Mouse (Mus musculus): ENCODE data around the gene Ahcyl1. TPM values are rescaled to one million over a fixed set of nuclear protein-coding genes. Genes with fewer than 3 reads are reported as not detected.

Ahcyl1 gene
- polyA plus RNA-seq, 1 experiment from 2014 or later = 74.7 TPM

- Histone ChIP-seq H3K4me1 (peaks cover under 1% of the 10 kb centered on the region; the same call in 1 of the 2 replicates), H3K27ac (no peak overlapping the region), H3K27me3 (no peaks in the 10 kb centered on the region), H3K9me3 (no peaks in the 10 kb centered on the region), H3K4me2 (no peak overlapping the region), H3K9ac (no peak overlapping the region), H3K36me3 (no peaks in the 10 kb centered on the region), H3K4me3 (no peak overlapping the region)
- ATAC-seq (ENCODE audit: insufficient number of reproducible peaks, low FRiP score, low TSS enrichment, low read depth) = no peak
- 80% methylated on average over 1 of the region's 1 CpGs for WGBS
Measured at GRCm38 (mm10) chr3:107701767-107702394, 5.5 kb upstream of the Ahcyl1 start.

GRCm38 (mm10) chr3:107700625-107701024 is 4.3 kb upstream of the Ahcyl1 start:
- Histone ChIP-seq H3K9ac (no peak overlapping the region), H3K4me1 (peaks cover 3% of the 10 kb centered on the region; the same call in 1 of the 2 replicates), H3K4me3 (no peak overlapping the region), H3K9me3 (no peaks in the 10 kb centered on the region), H3K27ac (no peak overlapping the region), H3K36me3 (no peaks in the 10 kb centered on the region), H3K27me3 (no peaks in the 10 kb centered on the region), H3K4me2 (no peak overlapping the region)
- 86% methylated on average over 2 of the region's 2 CpGs for WGBS
- ATAC-seq (ENCODE audit: insufficient number of reproducible peaks, low FRiP score, low TSS enrichment, low read depth) = no peak

- no peaks in the 10 kb centered on the region for H3K36me3 ChIP-seq
- 36% methylated on average over 3 of the region's 3 CpGs for WGBS
- H3K4me2 ChIP-seq = peak overlapping the region; percentile 21
- H3K4me1 ChIP-seq = peaks cover 16% of the 10 kb centered on the region
- no peaks in the 10 kb centered on the region for H3K27me3 ChIP-seq
- ATAC-seq (ENCODE audit: insufficient number of reproducible peaks, low FRiP score, low TSS enrichment, low read depth) = no peak
- H3K9ac ChIP-seq = no peak overlapping the region
- H3K9me3 ChIP-seq = no peaks in the 10 kb centered on the region
- no peak overlapping the region for H3K27ac ChIP-seq
- peak overlapping the region; percentile 12; the same call in 1 of the 2 replicates for H3K4me3 ChIP-seq
Measured at GRCm38 (mm10) chr3:107696910-107697309, 550 bp upstream of the Ahcyl1 start.

DNA sequence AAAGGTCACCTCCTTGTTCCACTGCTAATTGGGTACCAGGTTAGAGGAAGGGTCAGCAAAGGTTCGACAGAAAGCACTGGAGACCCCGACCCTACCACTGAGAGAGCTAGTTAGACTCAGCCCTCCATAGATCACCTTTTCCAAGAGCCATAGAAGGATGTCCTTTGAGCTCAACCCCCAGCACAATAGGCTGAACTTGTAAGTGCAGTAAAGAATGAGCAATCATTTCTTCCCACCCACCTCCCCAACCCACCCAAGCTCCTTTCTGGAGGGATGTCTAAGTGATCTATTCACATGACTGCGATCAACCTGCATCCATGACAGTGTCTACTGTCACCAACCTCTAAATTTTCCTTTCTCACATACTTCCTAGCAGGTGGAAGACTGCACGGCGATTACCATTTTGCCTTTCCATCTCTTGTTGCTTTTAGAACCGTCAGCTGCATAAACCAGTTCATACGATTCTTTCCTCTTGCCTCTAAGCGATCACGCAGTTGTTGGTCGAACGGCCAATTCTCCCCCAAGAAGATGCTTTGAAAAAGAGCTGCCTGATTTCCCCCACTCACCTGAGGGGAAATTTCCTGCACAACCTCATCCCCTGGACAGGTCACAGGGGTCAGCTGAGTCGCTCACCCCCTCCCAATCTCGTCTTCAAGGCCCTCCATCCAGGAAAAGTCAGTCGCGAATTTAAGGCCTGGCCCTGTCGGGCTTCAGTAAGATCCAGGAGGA is 977 bp downstream of the Ahcyl1 start:
- 4% methylated on average over 16 of the region's 16 CpGs for WGBS
- peak overlapping the region; percentile 57 for H3K4me2 ChIP-seq
- H3K9me3 ChIP-seq = no peaks in the 10 kb centered on the region
- peak overlapping the region; percentile 87 for H3K4me3 ChIP-seq
- H3K36me3 ChIP-seq = no peaks in the 10 kb centered on the region
- no peak for ATAC-seq (ENCODE audit: insufficient number of reproducible peaks, low FRiP score, low TSS enrichment, low read depth)
- H3K4me1 ChIP-seq = peaks cover 25% of the 10 kb centered on the region
- H3K9ac ChIP-seq = peak overlapping the region; percentile 94
- H3K27me3 ChIP-seq = no peaks in the 10 kb centered on the region
- H3K27ac ChIP-seq = peak overlapping the region; percentile 96

DNA sequence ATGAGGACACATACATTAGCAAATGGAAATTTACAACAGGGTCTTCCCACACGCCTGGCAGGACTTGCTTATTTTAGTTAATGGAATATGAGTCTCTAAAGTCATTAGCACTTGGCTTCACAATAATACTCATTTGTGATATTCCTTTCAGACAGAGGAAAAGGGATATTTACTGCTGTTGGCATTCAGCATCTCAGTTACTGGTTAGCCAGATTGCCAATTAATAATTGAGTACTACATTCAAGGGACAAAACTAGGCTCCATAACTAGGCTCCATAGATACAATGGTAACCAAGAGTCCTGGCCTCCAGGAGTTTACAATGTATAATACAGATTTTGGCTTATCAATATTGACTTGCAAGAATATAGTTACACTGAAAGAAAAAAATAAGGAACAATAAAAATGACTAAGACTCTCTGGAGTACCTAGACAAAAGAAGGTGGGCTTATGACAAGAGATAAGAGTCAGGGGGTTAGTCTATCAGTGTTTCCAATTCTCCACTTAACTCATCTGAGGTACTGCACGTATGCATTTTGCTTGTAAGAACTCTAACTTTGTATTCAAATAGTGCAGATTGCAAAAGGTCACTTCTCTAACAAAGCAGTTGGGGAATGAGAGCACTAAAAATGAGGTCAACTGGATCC is 2.0 kb downstream of the Ahcyl1 start:
- Histone ChIP-seq H3K36me3 (no peaks in the 10 kb centered on the region), H3K4me1 (peaks cover 30% of the 10 kb centered on the region), H3K9ac (no peak overlapping the region), H3K4me3 (peak overlapping the region; percentile 87), H3K4me2 (peak overlapping the region; percentile 57), H3K9me3 (no peaks in the 10 kb centered on the region), H3K27ac (no peak overlapping the region), H3K27me3 (no peaks in the 10 kb centered on the region)
- ATAC-seq (ENCODE audit: insufficient number of reproducible peaks, low FRiP score, low TSS enrichment, low read depth) = no peak
- whole genome bisulfite sequencing = 58% methylated on average over 2 of the region's 2 CpGs

GRCm38 (mm10) chr3:107690366-107690765 is 6.0 kb downstream of the Ahcyl1 start:
- no peaks in the 10 kb centered on the region for H3K27me3 ChIP-seq
- no peak for ATAC-seq (ENCODE audit: insufficient number of reproducible peaks, low FRiP score, low TSS enrichment, low read depth)
- H3K9me3 ChIP-seq = no peaks in the 10 kb centered on the region
- H3K4me3 ChIP-seq = no peak overlapping the region
- H3K9ac ChIP-seq = no peak overlapping the region
- H3K27ac ChIP-seq = no peak overlapping the region
- H3K4me2 ChIP-seq = no peak overlapping the region
- H3K4me1 ChIP-seq = peaks cover 43% of the 10 kb centered on the region
- 81% methylated on average over 2 of the region's 2 CpGs for WGBS
- no peaks in the 10 kb centered on the region for H3K36me3 ChIP-seq

- no peak for ATAC-seq (ENCODE audit: insufficient number of reproducible peaks, low FRiP score, low TSS enrichment, low read depth)
- H3K4me1 ChIP-seq = peaks cover 38% of the 10 kb centered on the region
- no peaks in the 10 kb centered on the region for H3K9me3 ChIP-seq
- H3K4me2 ChIP-seq = no peak overlapping the region
- H3K27me3 ChIP-seq = no peaks in the 10 kb centered on the region
- no peak overlapping the region for H3K4me3 ChIP-seq
- H3K27ac ChIP-seq = no peak overlapping the region
- H3K36me3 ChIP-seq = no peaks in the 10 kb centered on the region
- H3K9ac ChIP-seq = no peak overlapping the region
Measured at GRCm38 (mm10) chr3:107689245-107689644, 7.1 kb downstream of the Ahcyl1 start.

DNA sequence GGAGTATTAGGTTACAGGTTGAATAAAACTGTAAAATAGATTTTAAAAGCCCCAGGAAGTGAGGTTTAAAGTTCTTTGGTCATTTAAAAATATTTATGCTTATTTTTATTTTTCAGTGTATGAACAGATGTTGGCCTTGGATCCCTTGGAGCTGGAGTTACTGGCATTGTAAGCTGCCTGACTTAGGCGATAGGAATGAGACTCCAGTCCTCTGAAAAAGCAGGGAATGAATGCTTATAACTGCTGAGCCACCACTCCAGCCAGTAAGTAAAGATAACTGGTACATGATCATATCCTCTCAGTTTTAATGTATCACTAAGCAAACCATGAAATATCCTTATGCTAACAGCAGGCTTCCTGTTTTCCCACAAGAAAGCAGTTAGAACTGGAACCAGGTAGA is 8.1 kb downstream of the Ahcyl1 start:
- 38% methylated on average over 1 of the region's 1 CpGs for WGBS

GRCm38 (mm10) chr3:107686276-107686977 is 9.9 kb downstream of the Ahcyl1 start:
- peak overlapping the region; percentile 18; the same call in 1 of the 2 replicates for H3K27ac ChIP-seq
- H3K9ac ChIP-seq = no peak overlapping the region
- no peaks in the 10 kb centered on the region for H3K27me3 ChIP-seq
- no peaks in the 10 kb centered on the region for H3K36me3 ChIP-seq
- H3K4me1 ChIP-seq = peaks cover 47% of the 10 kb centered on the region
- H3K4me2 ChIP-seq = no peak overlapping the region
- ATAC-seq (ENCODE audit: insufficient number of reproducible peaks, low FRiP score, low TSS enrichment, low read depth) = no peak
- WGBS = 75% methylated on average over 3 of the region's 3 CpGs
- no peaks in the 10 kb centered on the region for H3K9me3 ChIP-seq
- no peak overlapping the region for H3K4me3 ChIP-seq

More for the DNA sequence above, 8.1 kb downstream of the Ahcyl1 start:
- ATAC-seq (ENCODE audit: insufficient number of reproducible peaks, low FRiP score, low TSS enrichment, low read depth) = no peak
- H3K4me2 ChIP-seq = no peak overlapping the region
- no peaks in the 10 kb centered on the region for H3K27me3 ChIP-seq
- no peak overlapping the region for H3K9ac ChIP-seq
- no peak overlapping the region for H3K4me3 ChIP-seq
- no peaks in the 10 kb centered on the region for H3K36me3 ChIP-seq
- peaks cover 40% of the 10 kb centered on the region for H3K4me1 ChIP-seq
- H3K9me3 ChIP-seq = no peaks in the 10 kb centered on the region
- no peak overlapping the region for H3K27ac ChIP-seq

DNA sequence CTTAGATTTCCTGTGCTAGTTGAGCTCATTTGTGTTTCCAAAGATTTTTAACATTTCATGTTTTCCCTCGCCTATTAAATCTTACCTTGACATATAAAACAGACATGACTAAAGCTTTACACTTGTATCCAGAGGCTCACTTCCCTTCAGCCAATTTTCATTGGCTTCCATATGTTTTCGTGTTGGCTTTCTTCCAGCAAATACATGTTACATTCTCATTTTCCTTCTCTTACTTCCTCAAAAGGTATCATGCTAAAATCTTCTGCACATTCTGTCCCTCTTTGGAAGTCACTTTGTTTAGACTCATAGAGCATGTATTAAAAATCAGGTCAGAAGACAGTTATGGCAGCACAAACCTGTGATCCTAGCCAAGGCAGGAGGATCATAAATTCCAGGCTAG is 10.7 kb downstream of the Ahcyl1 start:
- no peaks in the 10 kb centered on the region for H3K36me3 ChIP-seq

GRCm38 (mm10) chr3:107683587-107683986 is 12.8 kb downstream of the Ahcyl1 start:
- Histone ChIP-seq H3K9me3 (no peaks in the 10 kb centered on the region), H3K4me3 (no peak overlapping the region), H3K27me3 (no peaks in the 10 kb centered on the region), H3K9ac (no peak overlapping the region), H3K4me2 (no peak overlapping the region), H3K4me1 (peaks cover 47% of the 10 kb centered on the region), H3K27ac (no peak overlapping the region), H3K36me3 (no peaks in the 10 kb centered on the region)
- WGBS = 85% methylated on average over 1 of the region's 1 CpGs
- ATAC-seq (ENCODE audit: insufficient number of reproducible peaks, low FRiP score, low TSS enrichment, low read depth) = no peak

More for the DNA sequence above, 10.7 kb downstream of the Ahcyl1 start:
- Histone ChIP-seq H3K4me3 (no peak overlapping the region), H3K4me2 (no peak overlapping the region), H3K27me3 (no peaks in the 10 kb centered on the region), H3K9ac (no peak overlapping the region), H3K4me1 (peaks cover 47% of the 10 kb centered on the region), H3K9me3 (no peaks in the 10 kb centered on the region), H3K27ac (peak overlapping the region; percentile 18; the same call in 1 of the 2 replicates)
- 36% methylated on average over 2 of the region's 2 CpGs for WGBS
- ATAC-seq (ENCODE audit: insufficient number of reproducible peaks, low FRiP score, low TSS enrichment, low read depth) = no peak
